Mouse (Mus musculus): ENCODE data around the gene Abca1.

Gene Abca1

GRCm38 (mm10) chr4:53081851-53082250 is 77.8 kb downstream of the Abca1 start:
- DNase-seq = no peak

- no peak for DNase-seq
Measured at GRCm38 (mm10) chr4:53080290-53080689, 79.4 kb downstream of the Abca1 start.

GRCm38 (mm10) chr4:53078793-53079310 is 80.8 kb downstream of the Abca1 start:
- DNase-seq = no peak

- DNase-seq = no peak
Measured at GRCm38 (mm10) chr4:53076788-53077350, 82.8 kb downstream of the Abca1 start.

DNA sequence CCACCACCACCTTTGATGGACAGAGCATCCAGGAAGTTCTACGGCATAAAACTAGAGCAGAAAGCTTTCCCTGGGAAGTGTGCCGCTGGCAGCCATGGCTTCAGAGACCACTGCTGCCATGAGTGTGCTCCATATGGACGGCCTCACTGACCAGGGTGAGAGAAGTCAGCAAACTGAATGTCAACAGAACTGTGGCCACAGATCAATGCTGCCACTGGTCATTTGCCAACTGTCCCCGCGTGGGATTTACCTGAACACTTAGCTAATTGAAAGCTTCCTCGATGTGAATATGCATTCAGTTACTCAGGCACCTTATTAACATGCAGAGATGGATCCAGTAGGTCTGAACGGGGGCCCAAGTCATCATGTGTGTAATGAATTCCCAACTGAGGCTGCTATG is 86.7 kb downstream of the Abca1 start:
- no peak for DNase-seq

DNA sequence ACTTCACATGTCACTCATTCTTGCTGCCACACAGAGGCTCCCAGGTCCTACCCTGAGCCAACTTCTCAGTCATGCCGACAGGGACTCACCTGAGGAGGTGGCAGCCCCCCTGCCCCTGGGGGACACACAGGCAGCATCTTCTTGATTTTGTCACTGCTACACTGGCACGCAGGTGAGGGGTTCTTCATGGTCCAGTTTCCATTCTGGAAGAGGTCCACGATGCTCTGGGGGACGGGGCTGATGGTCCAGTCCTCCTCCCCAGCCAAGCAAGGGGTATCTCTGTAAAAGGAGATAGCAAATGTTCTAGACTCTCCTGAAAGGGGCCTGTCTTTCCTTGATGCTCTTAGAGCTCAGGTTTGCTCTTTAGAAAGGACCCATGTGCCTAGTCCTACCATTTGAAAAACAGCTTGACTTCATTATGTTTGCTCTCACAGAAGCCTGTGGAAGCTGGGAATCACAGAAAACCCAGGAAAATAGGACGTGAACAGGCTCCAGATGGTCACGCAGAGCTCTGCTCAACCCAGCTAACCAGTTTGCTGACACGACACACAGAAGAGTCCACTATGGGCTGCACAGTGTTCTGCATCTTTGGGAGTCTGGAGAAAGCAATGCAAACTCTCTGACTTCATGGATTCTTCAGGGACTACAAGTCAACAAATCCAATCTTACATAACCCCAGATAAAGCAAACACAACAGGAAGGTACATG is 97.2 kb downstream of the Abca1 start:
- no peak for DNase-seq

DNA sequence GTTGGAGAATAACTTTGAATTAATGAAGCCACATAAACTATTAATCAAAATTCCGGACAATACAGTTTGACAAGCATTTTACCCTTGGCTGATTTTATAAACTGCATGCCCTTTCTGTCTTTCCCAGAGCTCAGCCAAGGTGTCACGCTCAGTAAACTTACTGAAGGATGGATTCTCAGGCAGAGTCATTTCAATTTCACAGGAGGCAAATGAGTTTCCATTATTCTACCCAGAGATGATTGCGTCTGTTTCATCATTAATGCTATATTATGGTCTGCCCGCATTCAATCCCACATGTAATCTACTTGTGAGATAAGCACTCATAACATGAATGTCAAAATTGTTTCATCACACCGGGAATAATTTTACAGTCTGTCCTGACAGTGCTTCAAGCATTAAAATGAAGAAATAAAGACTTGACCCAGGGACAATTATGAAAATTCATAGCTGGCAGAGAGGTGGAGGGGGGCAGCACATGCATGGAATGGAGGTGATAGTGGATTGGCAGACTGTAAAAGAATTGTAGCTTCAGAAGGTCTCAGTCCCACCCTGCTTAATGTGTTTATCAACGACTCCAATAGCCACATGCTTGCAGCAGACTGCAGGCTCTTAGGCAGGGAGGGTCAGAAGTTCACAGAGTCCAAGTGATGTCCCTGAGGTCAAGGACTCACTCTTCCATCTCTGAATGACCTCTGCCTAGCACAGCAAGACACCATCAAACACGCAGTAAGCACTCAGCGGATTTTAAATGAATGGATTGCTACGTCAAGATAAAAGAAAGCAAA is 113.3 kb downstream of the Abca1 start:
- no peak for DNase-seq

- DNase-seq = no peak
Measured at GRCm38 (mm10) chr4:53045807-53046206, 113.9 kb downstream of the Abca1 start.

- no peak for DNase-seq
Measured at GRCm38 (mm10) chr4:53043819-53044218, 115.9 kb downstream of the Abca1 start.

DNA sequence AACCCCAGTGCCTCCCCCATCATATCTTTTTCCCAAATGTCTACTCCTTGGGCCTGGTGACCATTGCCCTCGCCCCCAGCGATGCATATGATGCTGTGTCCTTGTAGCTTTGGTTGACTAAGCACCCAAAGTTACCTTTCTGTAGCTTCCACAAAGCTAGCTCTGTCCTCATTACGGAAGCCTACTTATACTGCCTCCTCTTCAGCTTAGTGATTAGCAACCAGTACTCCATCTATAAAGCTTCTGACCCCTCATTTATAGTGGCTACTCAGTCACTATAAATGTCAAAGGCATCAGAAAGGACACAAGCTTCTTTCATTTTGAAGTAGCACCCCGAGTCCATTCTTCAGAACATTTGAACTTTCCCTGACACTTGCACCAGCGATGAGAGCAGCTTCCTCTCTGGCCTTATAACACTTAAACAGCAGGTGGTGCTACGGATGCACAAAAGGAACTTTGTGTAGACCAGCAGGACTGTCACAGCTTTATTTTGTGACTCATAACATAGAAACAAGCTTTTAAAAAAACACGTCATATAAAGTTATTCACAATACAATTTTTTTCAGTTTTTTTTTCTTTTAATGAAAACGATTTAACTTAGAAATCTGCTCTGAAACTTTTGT is 129.3 kb downstream of the Abca1 start:
- no peak for DNase-seq

- no peak for DNase-seq
Measured at GRCm38 (mm10) chr4:53027811-53028210, 131.9 kb downstream of the Abca1 start.

- no peak for DNase-seq
Measured at GRCm38 (mm10) chr4:53024397-53024796, 135.3 kb downstream of the Abca1 start.

- DNase-seq = no peak
Measured at GRCm38 (mm10) chr4:53023189-53023925, 136.3 kb downstream of the Abca1 start.

DNA sequence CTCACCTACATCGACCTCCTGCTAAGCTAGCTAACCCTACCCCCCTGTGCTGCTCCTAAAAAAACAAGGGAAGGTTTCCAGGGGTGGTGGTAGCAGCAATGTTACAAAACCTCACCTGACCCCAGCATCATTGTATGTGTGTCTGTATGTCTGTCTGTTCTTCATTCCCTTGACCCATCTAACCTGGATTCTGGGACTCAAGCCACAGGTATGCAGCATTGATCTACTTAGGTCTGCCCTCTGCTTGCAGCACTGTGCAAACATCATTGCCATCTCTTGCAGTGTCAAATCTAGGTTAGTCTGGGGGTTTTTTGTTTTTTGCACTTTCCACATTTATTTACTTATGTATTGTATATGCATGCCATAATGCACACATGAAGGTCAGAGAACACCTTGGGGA is 141.3 kb downstream of the Abca1 start:
- DNase-seq = no peak

DNA sequence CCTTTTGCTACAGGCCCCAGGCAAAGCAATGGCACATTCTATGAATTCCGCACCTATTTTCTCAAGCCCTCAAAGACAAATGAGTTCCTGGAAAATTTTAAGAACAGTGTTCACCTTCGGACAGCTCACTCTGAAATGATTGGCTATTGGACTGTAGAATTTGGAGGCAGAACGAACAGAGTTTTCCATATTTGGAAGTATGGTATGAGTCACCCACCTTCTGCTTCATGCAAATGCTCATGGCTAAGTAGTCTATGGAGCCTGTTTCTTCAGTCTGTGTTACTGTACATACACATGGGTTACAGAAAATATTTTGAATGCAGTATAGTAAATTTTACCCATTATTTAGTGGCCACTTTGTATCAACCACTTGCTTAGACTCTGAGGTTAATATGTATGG is 144.7 kb downstream of the Abca1 start:
- DNase-seq = no peak

DNA sequence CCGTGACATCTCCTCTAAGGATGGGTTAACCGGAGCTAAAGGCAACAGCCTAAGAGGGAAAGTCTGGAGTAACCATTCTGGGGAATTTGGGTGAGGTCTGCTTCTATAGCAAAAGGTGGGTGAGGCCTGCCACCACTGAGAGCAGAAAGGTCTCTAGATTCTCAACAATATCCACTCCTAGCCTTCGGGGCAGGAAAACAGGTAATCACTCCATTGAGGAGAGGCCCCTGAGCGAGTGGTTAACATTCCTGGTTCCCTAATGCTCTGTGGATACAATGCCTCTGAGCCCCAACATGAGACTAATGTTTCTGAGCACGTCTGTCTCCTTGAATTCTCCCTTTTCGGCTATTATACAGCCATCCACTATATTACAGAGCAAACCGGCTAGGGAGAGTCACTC is 145.3 kb downstream of the Abca1 start:
- no peak for DNase-seq

GRCm38 (mm10) chr4:53011732-53012361 is 147.8 kb downstream of the Abca1 start, which contains the start of gene Nipsnap3b:
TSS of gene Nipsnap3b (plus strand) at chr4:53011880.
- DNase-seq = peak; percentile 95 to 96

DNA sequence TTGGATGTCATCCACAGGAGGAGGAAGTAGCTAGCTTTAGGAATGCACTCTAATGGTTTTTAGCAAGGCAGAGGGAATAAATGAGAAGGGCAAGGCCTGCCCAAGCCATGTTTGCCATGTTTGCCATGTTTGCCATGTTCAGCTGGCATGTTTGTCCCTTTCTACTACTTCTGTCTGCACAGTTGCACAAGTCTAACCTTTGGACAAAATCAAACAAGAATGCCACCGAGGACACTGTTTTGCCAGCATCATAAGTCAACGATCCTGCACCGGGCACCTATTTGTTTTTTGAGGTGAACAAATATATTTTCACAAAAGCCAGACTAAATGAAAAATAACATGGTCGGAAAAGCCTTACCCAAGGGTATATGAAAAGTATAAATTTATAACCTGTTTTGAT is 149.8 kb downstream of the Abca1 start:
- DNase-seq = no peak

GRCm38 (mm10) chr4:53009183-53009582 is 150.5 kb downstream of the Abca1 start:
- DNase-seq = no peak

DNA sequence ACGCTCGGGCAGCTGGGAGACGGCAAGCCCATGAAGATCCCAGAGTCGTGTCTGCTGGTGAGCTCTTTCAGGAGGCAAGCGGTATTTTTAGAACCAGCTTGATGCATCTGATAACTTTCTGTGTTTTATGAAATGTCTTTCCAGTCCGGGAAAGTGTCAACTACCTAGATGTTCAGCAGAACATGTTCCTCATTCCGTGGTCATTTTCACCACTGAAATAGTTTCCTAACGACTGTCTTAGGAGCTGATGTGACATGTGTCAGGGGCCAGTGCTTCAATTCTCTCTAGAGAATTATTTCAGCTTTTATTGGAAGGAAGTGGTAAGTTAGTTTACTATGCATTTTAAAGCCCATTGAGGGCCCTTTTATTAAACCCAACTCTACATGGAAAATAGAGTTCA is 159.5 kb downstream of the Abca1 start:
- no peak for DNase-seq

- DNase-seq = no peak
Measured at GRCm38 (mm10) chr4:52999449-52999848, 160.2 kb downstream of the Abca1 start.

DNA sequence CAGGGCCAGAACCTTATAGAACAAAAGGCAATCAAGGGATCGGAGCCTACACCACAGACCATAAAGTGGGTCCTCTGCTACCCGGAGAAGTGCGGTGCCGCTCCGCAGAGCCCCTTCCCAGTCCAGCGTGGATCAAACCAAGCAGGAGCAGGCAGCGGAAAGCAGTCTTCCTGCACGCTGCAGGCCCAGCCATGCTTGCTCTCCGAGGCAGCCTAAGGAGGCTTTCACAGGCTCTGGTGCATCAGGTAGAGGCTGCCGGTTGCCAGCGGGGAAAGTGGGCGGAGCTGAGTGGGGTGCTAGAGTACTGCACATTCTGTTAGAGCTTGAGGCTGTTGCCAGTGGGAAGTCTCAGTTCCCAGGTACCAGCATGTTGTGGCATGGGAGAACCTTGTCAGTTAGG is 170.4 kb downstream of the Abca1 start, which contains the start of gene Nipsnap3a:
Gene Nipsnap3a, plus strand, starts transcription at position 25 of the 400 bp plus-strand sequence.
- DNase-seq = peak; percentile 4 to 6
